Mouse (Mus musculus): ENCODE measurements around the gene Pcsk5.

DNA sequence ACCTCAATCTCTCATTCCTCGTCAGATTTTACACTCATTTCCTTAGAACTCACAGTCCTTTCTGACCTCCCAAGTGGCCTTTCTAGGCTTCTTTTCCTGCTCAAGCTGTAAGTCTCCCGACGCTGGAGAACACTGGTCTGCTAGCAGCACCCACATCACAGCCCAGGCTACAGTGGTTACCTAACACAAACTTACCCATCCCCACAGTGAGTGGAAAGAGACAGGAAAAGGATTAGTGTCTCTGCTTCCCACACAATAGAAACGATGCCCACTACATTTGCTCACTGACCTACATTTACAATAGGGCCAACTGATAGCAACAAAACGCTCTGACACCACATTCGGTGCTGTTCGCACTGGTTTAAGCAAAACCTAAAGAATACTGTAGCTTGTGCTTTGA is 24.8 kb downstream of the Pcsk5 start:
- no peak for TF ChIP-seq CTCF (IDR thresholded peaks at IDR 0.05; ENCODE audit: low read depth, low read length)
- TF ChIP-seq POLR2A (IDR thresholded peaks at IDR 0.05; ENCODE audit: extremely low read depth, insufficient read depth, low read length): no peak
